ENCODE assay signal across 26 mouse cellular contexts in genomic region chr8:72584390-72584789, GRCm38 (mm10). TPM values are rescaled to one million over a fixed set of nuclear protein-coding genes. Genes with fewer than 3 reads are reported as not detected.
DNase-seq lines count a peak whose midpoint lies in the region; ATAC-seq and TF ChIP-seq lines count a peak whose summit lies in the region.
"Had no signal": no experiment of that assay in that cellular context is flagged by ENCODE, and none has a peak within 500 bp of the region (broad histone marks: within the 10 kb centered on the region; RNA-seq: fewer than 3 reads in every experiment).

No protein-coding gene starts in this region.

- ATAC-seq in heart, embryonic 11.5 days (replicated peaks; ENCODE audit: insufficient number of reproducible peaks, low FRiP score, low TSS enrichment): no peak
- ATAC-seq in heart, postnatal 0 days (ENCODE audit: insufficient read depth, low read depth): no peak
- ATAC-seq: forebrain, embryonic 14.5 days; inflammation-experienced regulatory T-cells, adult 6 months; liver, embryonic 12.5 days had no signal

- 54% methylated on average over 6 of the region's 6 CpGs for WGBS in heart, adult 2 months
- 63% methylated on average over 6 of the region's 6 CpGs for WGBS in bone marrow, adult 2 months
- 55% methylated on average over 6 of the region's 6 CpGs for WGBS in heart, embryonic 11.5 days (ENCODE audit: insufficient replicate concordance)
- WGBS in heart, postnatal 0 days: 33% methylated on average over 6 of the region's 6 CpGs

- no peaks in the 10 kb centered on the region for H3K79me2 ChIP-seq in heart, adult 2 months (replicated peaks; ENCODE audit: control insufficient read depth, insufficient read depth, low read length)

- no peak overlapping the region for H3K9ac ChIP-seq in heart, adult 2 months (ENCODE audit: low read depth, low read length)
- no peak overlapping the region for H3K9ac ChIP-seq in heart, embryonic 11.5 days (ENCODE audit: low read depth, low read length)
- no peak overlapping the region for H3K9ac ChIP-seq in heart, postnatal 0 days (replicated peaks; ENCODE audit: low read depth, low read length)
- H3K9ac ChIP-seq: embryonic facial prominence, embryonic 13.5 days; hindbrain, embryonic 14.5 days; liver, embryonic 12.5 days; midbrain, embryonic 12.5 days; stomach, embryonic 15.5 days had no signal

- intact Hi-C loops in heart, adult 2 months (cut with DNase I): no loop called here
- intact Hi-C loops in heart, postnatal 25 days (cut with DNase I): no loop called here

- TF ChIP-seq CTCF in heart, adult 2 months (IDR thresholded peaks at IDR 0.05): no peak
- no peak for TF ChIP-seq CTCF in bone marrow, adult 2 months (IDR thresholded peaks at IDR 0.05; ENCODE audit: control insufficient read depth, insufficient read depth, low read length)
- TF ChIP-seq CTCF in heart, postnatal 0 days (IDR thresholded peaks at IDR 0.05; ENCODE audit: low read depth): no peak

- H3K9me3 ChIP-seq in heart, embryonic 11.5 days (replicated peaks; ENCODE audit: control insufficient read depth, low read length): no peaks in the 10 kb centered on the region
- H3K9me3 ChIP-seq in heart, postnatal 0 days (replicated peaks; ENCODE audit: control insufficient read depth, low read length): no peaks in the 10 kb centered on the region
- H3K9me3 ChIP-seq: embryonic facial prominence, embryonic 13.5 days; liver, embryonic 12.5 days; midbrain, embryonic 12.5 days; stomach, embryonic 15.5 days had no signal

- H3K36me3 ChIP-seq in heart, adult 2 months (ENCODE audit: control insufficient read depth, insufficient read depth, low read length): no peaks in the 10 kb centered on the region
- no peaks in the 10 kb centered on the region; the same call in 1 of the 2 replicates for H3K36me3 ChIP-seq in heart, embryonic 11.5 days (ENCODE audit: control insufficient read depth, insufficient read depth, low read length)
- peaks cover 19% of the 10 kb centered on the region for H3K36me3 ChIP-seq in heart, postnatal 0 days (replicated peaks; ENCODE audit: control insufficient read depth, insufficient read depth, low read length)
- H3K36me3 ChIP-seq: embryonic facial prominence, embryonic 13.5 days; liver, embryonic 12.5 days; midbrain, embryonic 12.5 days; stomach, embryonic 15.5 days had no signal

- no peak overlapping the region for H3K4me2 ChIP-seq in heart, embryonic 11.5 days
- no peak overlapping the region for H3K4me2 ChIP-seq in heart, postnatal 0 days (ENCODE audit: low read depth, low read length)
- H3K4me2 ChIP-seq: embryonic facial prominence, embryonic 13.5 days; hindbrain, embryonic 14.5 days; liver, embryonic 12.5 days; midbrain, embryonic 12.5 days; stomach, embryonic 15.5 days had no signal

- no peak for TF ChIP-seq POLR2A in heart, adult 2 months (IDR thresholded peaks at IDR 0.05; ENCODE audit: insufficient read depth, low read depth, low read length)
- TF ChIP-seq POLR2A in bone marrow, adult 2 months (IDR thresholded peaks at IDR 0.05; ENCODE audit: borderline replicate concordance, control insufficient read depth, low read depth, low read length): no peak

- H3K4me3 ChIP-seq in heart, adult 2 months: no peak overlapping the region
- H3K4me3 ChIP-seq in bone marrow, adult 2 months (replicated peaks; ENCODE audit: control insufficient read depth, low read depth, low read length): no peak overlapping the region
- H3K4me3 ChIP-seq in heart, embryonic 11.5 days (ENCODE audit: low read depth, low read length): no peak overlapping the region
- no peak overlapping the region for H3K4me3 ChIP-seq in heart, postnatal 0 days (ENCODE audit: low read depth, low read length)
- H3K4me3 ChIP-seq: embryonic facial prominence, embryonic 13.5 days; liver, embryonic 12.5 days; midbrain, embryonic 12.5 days; stomach, embryonic 15.5 days had no signal

- H3K27ac ChIP-seq in heart, adult 2 months: peak overlapping the region; percentile 52
- peak overlapping the region; percentile 9; the same call in 1 of the 2 replicates for H3K27ac ChIP-seq in bone marrow, adult 2 months (ENCODE audit: control insufficient read depth, insufficient read depth, low read depth, low read length, poor library complexity)
- peak overlapping the region; percentile 50; the same call in 1 of the 2 replicates for H3K27ac ChIP-seq in heart, embryonic 11.5 days (ENCODE audit: low read depth, low read length)
- H3K27ac ChIP-seq in heart, postnatal 0 days (ENCODE audit: low read depth): peak overlapping the region; percentile 82
- H3K27ac ChIP-seq: embryonic facial prominence, embryonic 13.5 days; hindbrain, embryonic 14.5 days; liver, embryonic 12.5 days; midbrain, embryonic 12.5 days; stomach, embryonic 15.5 days had no signal

- peak in 1 of 2 experiments; percentile 45 for DNase-seq in heart, adult 2 months
- DNase-seq in heart, postnatal 25 days (ENCODE audit: low spot score): no peak
- peak; percentile 39 for DNase-seq in heart, postnatal 0 days (ENCODE audit: low spot score)
- no peak for DNase-seq in ovary, adult 18-20 months (ENCODE audit: low spot score)
- DNase-seq in left cerebral cortex, adult 18-20 months (ENCODE audit: low spot score in 2 of 2): no peak
- DNase-seq in adrenal gland, postnatal 36 days: no peak
- DNase-seq: adrenal gland, postnatal 25 days; cerebellum, adult 18-20 months; cerebellum, postnatal 14 days; gastrocnemius, postnatal 10 days; kidney, adult 18-20 months; kidney, postnatal 4 days; layer of hippocampus, adult 9-11 months; lung, adult 18-20 months; lung, postnatal 14 days; right cerebral cortex, postnatal 25 days; thymus, postnatal 25 days had no signal

- no peak for TF ChIP-seq EP300 in heart, adult 2 months (IDR thresholded peaks at IDR 0.05; ENCODE audit: insufficient read depth, low read depth, low read length)
- TF ChIP-seq EP300 in heart, postnatal 0 days (IDR thresholded peaks at IDR 0.05; ENCODE audit: low read depth): no peak

- no peaks in the 10 kb centered on the region for H3K27me3 ChIP-seq in heart, adult 2 months (ENCODE audit: control insufficient read depth, insufficient read depth, low read length)
- no peaks in the 10 kb centered on the region for H3K27me3 ChIP-seq in heart, embryonic 11.5 days (ENCODE audit: control insufficient read depth, insufficient read depth, low read length)
- no peaks in the 10 kb centered on the region for H3K27me3 ChIP-seq in heart, postnatal 0 days (ENCODE audit: control insufficient read depth, insufficient read depth, low read length)
- H3K27me3 ChIP-seq: embryonic facial prominence, embryonic 13.5 days; liver, embryonic 12.5 days; midbrain, embryonic 12.5 days; stomach, embryonic 15.5 days had no signal

- peaks cover 8% of the 10 kb centered on the region for H3K4me1 ChIP-seq in heart, adult 2 months (ENCODE audit: control insufficient read depth, insufficient read depth, low read length)
- H3K4me1 ChIP-seq in bone marrow, adult 2 months (ENCODE audit: control insufficient read depth, insufficient read depth, low read length): peaks cover 7% of the 10 kb centered on the region; the same call in 1 of the 2 replicates
- 0 out of 2 replicates have a peak, but pooled peaks cover under 1% of the 10 kb centered on the region for H3K4me1 ChIP-seq in heart, embryonic 11.5 days (ENCODE audit: control insufficient read depth, insufficient read depth, low read length)
- peaks cover 30% of the 10 kb centered on the region for H3K4me1 ChIP-seq in heart, postnatal 0 days (ENCODE audit: control insufficient read depth, insufficient read depth)
- H3K4me1 ChIP-seq: embryonic facial prominence, embryonic 13.5 days; midbrain, embryonic 12.5 days; stomach, embryonic 15.5 days had no signal

RNA-seq across cellular contexts. Expression of gene Tmem38a, which starts 12.5 kb away (rescaled TPM):
- 100 to 1,000 TPM; 409 to 486 TPM for total RNA-seq in heart, adult 2 months (2021)
- 611 and 917 TPM in 2 replicates for polyA plus RNA-seq in heart, adult 2 months (2012; rRNA removed)
- total RNA-seq in heart, postnatal 25 days (2021): 100 to 1,000 TPM; 453 to 459 TPM
- 2.9 and 4.3 TPM in 2 replicates for polyA plus RNA-seq in bone marrow, adult 2 months (2011; ENCODE audit: insufficient read depth, insufficient read length, low replicate concordance, missing spikeins)
- polyA plus RNA-seq in heart, embryonic 11.5 days (2014; fragmentation: Nextera tagmentation; extraction: Ambion mirVana): 55.4 and 64.6 TPM in 2 replicates
- total RNA-seq in heart, postnatal 0 days (2014; rRNA removed; ENCODE audit: low replicate concordance): 278 and 325 TPM in 2 replicates
- polyA plus RNA-seq in heart, postnatal 0 days (2015; fragmentation: Nextera tagmentation; extraction: Ambion mirVana): 205 and 214 TPM in 2 replicates
- 100 to 1,000 TPM in 1 of 2 experiments, 10 to 100 TPM in 1; 96.5 to 101 TPM for total RNA-seq in left cerebral cortex, adult 18-20 months (2021)
- total RNA-seq in adrenal gland, postnatal 36 days (2021): 1 to 10 TPM; 5.8 to 9.1 TPM

RNA-seq across cellular contexts. Expression of gene Smim7, which starts 13.5 kb away (rescaled TPM):
- total RNA-seq in heart, adult 2 months (2021): 100 to 1,000 TPM; 114 to 142 TPM
- 53.7 and 80.1 TPM in 2 replicates for polyA plus RNA-seq in heart, adult 2 months (2012; rRNA removed)
- total RNA-seq in heart, postnatal 25 days (2021): 100 to 1,000 TPM; 125 to 134 TPM
- polyA plus RNA-seq in bone marrow, adult 2 months (2011; ENCODE audit: insufficient read depth, insufficient read length, low replicate concordance, missing spikeins): 16.4 and 25.7 TPM in 2 replicates
- 101 and 114 TPM in 2 replicates for polyA plus RNA-seq in heart, embryonic 11.5 days (2014; fragmentation: Nextera tagmentation; extraction: Ambion mirVana)
- total RNA-seq in heart, postnatal 0 days (2014; rRNA removed; ENCODE audit: low replicate concordance): 101 and 108 TPM in 2 replicates
- 116 and 120 TPM in 2 replicates for polyA plus RNA-seq in heart, postnatal 0 days (2015; fragmentation: Nextera tagmentation; extraction: Ambion mirVana)
- 100 to 1,000 TPM; 128 to 130 TPM for total RNA-seq in left cerebral cortex, adult 18-20 months (2021)
- total RNA-seq in adrenal gland, postnatal 36 days (2021): 100 to 1,000 TPM; 119 to 136 TPM

RNA-seq across cellular contexts. Expression of gene Med26, which starts 36.3 kb away (rescaled TPM):
- 1 to 10 TPM; 9.3 to 9.5 TPM for total RNA-seq in heart, adult 2 months (2021)
- 6.9 and 7.0 TPM in 2 replicates for polyA plus RNA-seq in heart, adult 2 months (2012; rRNA removed)
- 1 to 10 TPM; 7.7 to 9.1 TPM for total RNA-seq in heart, postnatal 25 days (2021)
- 2.9 and 8.0 TPM in 2 replicates for polyA plus RNA-seq in bone marrow, adult 2 months (2011; ENCODE audit: insufficient read depth, insufficient read length, low replicate concordance, missing spikeins)
- 8.5 and 9.0 TPM in 2 replicates for polyA plus RNA-seq in heart, embryonic 11.5 days (2014; fragmentation: Nextera tagmentation; extraction: Ambion mirVana)
- total RNA-seq in heart, postnatal 0 days (2014; rRNA removed; ENCODE audit: low replicate concordance): 6.0 and 17.0 TPM in 2 replicates
- 6.2 and 6.6 TPM in 2 replicates for polyA plus RNA-seq in heart, postnatal 0 days (2015; fragmentation: Nextera tagmentation; extraction: Ambion mirVana)
- total RNA-seq in left cerebral cortex, adult 18-20 months (2021): 10 to 100 TPM; 10.2 to 11.2 TPM
- total RNA-seq in adrenal gland, postnatal 36 days (2021): 10 to 100 TPM in 1 of 2 experiments, 1 to 10 TPM in 1; 9.7 to 11.3 TPM

Comparison
In these comparisons a context has a peak if more than half of its experiments do, and no peak if none do; other contexts are left out.
1. H3K27ac ChIP-seq: peak in every context shown above with its lines; median percentile 82 in heart, postnatal 0 days; 52 in heart, adult 2 months; 50 in heart, embryonic 11.5 days; 9 in bone marrow, adult 2 months.
2. RNA of gene Tmem38a, which starts 12.5 kb away (total RNA-seq): 409 to 486 TPM in heart, adult 2 months, 453 to 459 TPM in heart, postnatal 25 days, 278 to 325 TPM in heart, postnatal 0 days and 96.5 to 101 TPM in left cerebral cortex, adult 18-20 months; 5.8 to 9.1 TPM in adrenal gland, postnatal 36 days; every median in the first group is over 4 times any median in the second.